Mouse (Mus musculus) kidney, adult 2 months (tissue): ENCODE data around the gene Brs3. TPM values are rescaled to one million over a fixed set of nuclear protein-coding genes. Genes with fewer than 3 reads are reported as not detected.
A peak's percentile ranks its signal among the peaks of the same experiment; 100 is the strongest.

Experiments
- DNase-seq: peaks from one replicate; pipeline ENCODE4 v3.0.0; 2021
- H3K27ac ChIP-seq: fragments of 200-500 bp; 2 replicates; pipeline ENCODE4 v1.5.1; 2012; ENCODE audit warnings: low read depth, low read length, control low read depth, inconsistent platforms; ENCODE audit not compliant: insufficient read depth
- H3K27me3 ChIP-seq: fragments of 200-500 bp; replicated peaks from 2 replicates; pipeline ENCODE4 v1.6.1; 2012; ENCODE audit warnings: mild to moderate bottlenecking, moderate library complexity, low read length, inconsistent platforms; ENCODE audit not compliant: control insufficient read depth, insufficient read depth
- H3K36me3 ChIP-seq: fragments of 200-500 bp; 2 replicates; pipeline ENCODE4 v1.6.1; 2012; ENCODE audit warnings: mild to moderate bottlenecking, moderate library complexity, low read length, inconsistent platforms; ENCODE audit not compliant: control insufficient read depth, insufficient read depth
- H3K4me1 ChIP-seq: fragments of 200-500 bp; 2 replicates; pipeline ENCODE4 v1.6.1; 2011; ENCODE audit warnings: low read length; ENCODE audit not compliant: control insufficient read depth, insufficient read depth
- H3K4me3 ChIP-seq: fragments of 200-500 bp; 2 replicates; pipeline ENCODE4 v1.5.1; 2011; ENCODE audit warnings: mild to moderate bottlenecking, low read depth, low read length, control low read depth; ENCODE audit not compliant: insufficient read depth
- CTCF ChIP-seq: fragments of 200-500 bp; conservative IDR thresholded peaks from 2 replicates; pipeline ENCODE4 v1.5.1; 2011; ENCODE audit warnings: low read depth, mild to moderate bottlenecking, control low read depth, low read length, moderate library complexity, mixed read lengths; ENCODE audit not compliant: insufficient read depth, insufficient read length
- POLR2A ChIP-seq: fragments of 200-500 bp; IDR thresholded peaks from one replicate; pipeline ENCODE4 v1.6.1; 2011; ENCODE audit warnings: low read depth, low read length, control low read depth
- WGBS: fragments of 180-500 bp; shearing (Covaris S2); methylation state at CpG from one replicate; pipeline ENCODE4 v1.1.7; 2018; 5-methylcytosine and 5-hydroxymethylcytosine counted together
- polyA plus RNA-seq: library from polyadenylated mRNA; depleted of rRNA; stranded (reverse); fragments of >200 nt; gene quantifications from 2 replicates; pipeline ENCODE4 v1.2.3, GENCODE M21; 2012; rRNA removed

The Brs3 gene
- polyA plus RNA-seq, result not detected in 2 replicates

DNA sequence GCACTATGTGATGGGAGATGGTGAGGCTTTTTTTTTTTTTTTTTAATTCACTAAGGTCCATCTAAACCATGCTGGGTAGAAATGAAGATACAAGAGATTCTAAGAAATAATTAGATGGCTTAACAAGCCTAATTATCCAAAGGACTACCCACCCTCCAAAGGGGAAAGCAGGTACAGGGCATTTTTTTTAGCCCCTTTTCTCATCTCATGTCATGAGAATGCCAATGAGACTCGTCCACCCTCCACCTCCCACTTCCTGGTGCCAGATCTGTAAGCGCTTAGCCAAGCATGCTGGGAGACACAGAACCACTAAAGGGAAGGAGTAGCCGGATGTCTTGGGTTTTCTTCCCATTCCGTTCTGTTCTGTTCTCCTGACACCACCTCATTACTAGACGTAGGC, at the start of gene Brs3:
Gene Brs3 (plus strand): TSS at position 301 of the 400 bp plus-strand sequence.
- Histone ChIP-seq H3K36me3 (no peaks in the 10 kb centered on the region), H3K27me3 (no peaks in the 10 kb centered on the region), H3K27ac (no peak within 1 kb of the TSS), H3K4me1 (no peaks in the 10 kb centered on the region), H3K4me3 (no peak within 1 kb of the TSS)
- WGBS, result 59% methylated on average over 5 of the region's 5 CpGs
- TF ChIP-seq POLR2A, result no peak
- no peak for TF ChIP-seq CTCF
- DNase-seq, result no peak

DNA sequence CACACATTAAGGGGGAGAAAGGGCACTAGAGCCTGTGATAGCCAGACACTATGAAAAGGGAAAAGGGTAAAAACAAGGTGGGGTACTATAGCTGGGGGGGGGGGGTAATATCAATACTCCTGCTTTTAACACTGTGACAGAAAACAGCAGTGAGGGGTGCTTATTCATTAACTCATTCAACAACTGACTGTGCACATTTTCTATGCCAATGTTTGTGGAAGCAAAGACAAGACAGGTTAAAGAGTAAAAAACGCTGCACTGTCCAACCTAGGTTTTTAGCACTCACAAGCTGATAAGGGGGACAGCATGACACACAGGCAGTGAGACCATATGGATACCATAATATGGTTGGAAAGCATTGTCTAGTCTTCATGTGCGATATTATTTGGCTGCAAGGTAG, 30.0 kb upstream of the Brs3 start:
- H3K27ac ChIP-seq, result no peak overlapping the region
- TF ChIP-seq POLR2A, result no peak
- TF ChIP-seq CTCF, result no peak
- no peaks in the 10 kb centered on the region for H3K27me3 ChIP-seq
- no peaks in the 10 kb centered on the region for H3K4me1 ChIP-seq
- DNase-seq, result peak; percentile 55
- H3K36me3 ChIP-seq, result no peaks in the 10 kb centered on the region
- 65% methylated on average over 2 of the region's 2 CpGs for WGBS
- no peak overlapping the region for H3K4me3 ChIP-seq

DNA sequence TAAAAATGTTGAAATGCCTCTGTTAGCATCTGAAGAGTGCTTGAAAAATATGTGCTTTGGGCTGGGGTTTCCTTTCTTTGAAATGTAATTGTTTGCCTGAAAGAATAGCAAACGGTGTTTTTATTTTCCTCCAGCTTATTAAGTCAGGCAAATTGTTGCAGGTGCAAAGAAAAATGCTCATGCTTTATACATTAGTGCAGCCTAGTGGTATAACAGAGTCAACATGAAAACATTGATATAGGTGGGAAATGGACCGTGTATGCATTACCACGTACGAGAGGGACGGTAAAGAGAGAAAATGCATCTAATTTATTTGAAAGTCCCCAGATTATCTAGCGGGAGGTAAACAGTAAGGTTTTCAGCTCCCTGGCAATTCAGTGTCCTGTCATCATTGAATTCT, 995 bp downstream of the Brs3 start:
- Histone ChIP-seq H3K27ac (no peak overlapping the region), H3K4me3 (no peak overlapping the region), H3K27me3 (no peaks in the 10 kb centered on the region), H3K4me1 (no peaks in the 10 kb centered on the region), H3K36me3 (no peaks in the 10 kb centered on the region)
- 55% methylated on average over 6 of the region's 6 CpGs for WGBS
- TF ChIP-seq CTCF (no peak), POLR2A (no peak)
- no peak for DNase-seq

DNA sequence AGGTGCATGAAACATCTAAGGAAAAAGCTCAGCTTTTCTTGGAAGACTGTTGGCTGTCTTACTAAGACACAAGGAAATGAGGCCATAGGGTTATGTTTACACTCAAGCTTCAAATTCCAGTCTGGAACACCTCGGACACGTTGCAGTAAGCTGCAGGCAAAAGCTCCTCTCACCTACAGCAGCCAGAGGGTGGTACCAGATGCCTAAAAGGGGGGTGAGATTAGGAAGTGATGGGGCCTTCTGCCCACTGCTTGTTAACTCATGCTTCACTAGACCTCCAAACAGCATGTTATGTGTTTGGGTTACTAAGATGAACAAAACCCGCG, 9.9 kb downstream of the Brs3 start:
- Histone ChIP-seq H3K36me3 (no peaks in the 10 kb centered on the region), H3K4me3 (peak overlapping the region; percentile 97), H3K4me1 (no peaks in the 10 kb centered on the region), H3K27ac (peak overlapping the region; percentile 98), H3K27me3 (no peaks in the 10 kb centered on the region)
- no peak for DNase-seq
- TF ChIP-seq CTCF (no peak), POLR2A (no peak)
- WGBS, result 1% methylated on average over 4 of the region's 4 CpGs

DNA sequence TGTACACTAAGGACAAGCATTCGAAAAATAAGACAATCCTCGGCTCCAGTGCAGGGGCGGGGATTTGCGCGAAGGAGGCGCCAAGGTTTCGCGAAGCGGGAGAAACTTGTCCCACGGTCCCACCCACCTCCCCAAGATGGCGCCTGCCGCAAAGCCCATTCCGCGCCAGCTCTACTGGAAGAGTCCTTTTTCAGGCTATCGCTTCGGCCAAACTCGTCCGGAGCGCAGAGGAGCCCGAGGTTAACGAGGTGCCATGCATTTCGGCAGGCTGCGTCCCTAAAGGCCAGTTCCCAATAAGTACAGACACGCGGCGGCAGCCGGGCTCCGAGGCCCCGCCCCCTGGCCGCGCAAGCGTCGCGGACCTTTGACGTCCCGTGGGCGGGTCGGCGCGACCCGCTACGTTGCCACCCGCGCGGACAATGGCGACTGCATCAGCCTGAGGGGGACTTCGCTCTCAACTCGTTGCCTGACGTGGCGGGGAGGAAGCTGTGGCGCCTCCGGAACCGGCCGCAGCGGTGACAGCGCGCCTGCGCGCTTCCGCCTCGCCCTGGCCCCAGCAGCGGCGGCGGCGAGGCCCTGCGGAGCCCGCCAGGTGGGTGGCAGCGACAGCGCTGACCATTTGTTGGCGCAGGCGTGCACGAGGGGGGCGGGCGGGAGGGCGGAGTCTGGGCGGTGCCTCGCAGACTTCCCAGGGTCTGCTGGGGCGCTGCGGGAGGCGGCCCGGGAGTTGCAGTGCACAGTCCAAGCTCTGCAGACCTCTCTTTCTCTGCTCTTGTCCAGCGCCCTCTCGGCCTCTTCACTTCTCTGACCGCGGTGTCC, 10.5 kb downstream of the Brs3 start, which contains the start of gene Htatsf1:
Gene Htatsf1 (plus strand): TSS at position 410 of the 819 bp plus-strand sequence.
- TF ChIP-seq POLR2A (no peak), CTCF (no peak)
- no peaks in the 10 kb centered on the region for H3K4me1 ChIP-seq
- no peaks in the 10 kb centered on the region for H3K27me3 ChIP-seq
- peak; percentile 85 for DNase-seq
- H3K4me3 ChIP-seq, result peak within 1 kb of the TSS; percentile 97
- H3K27ac ChIP-seq, result peak within 1 kb of the TSS; percentile 98
- WGBS, result under 1% methylated on average over 79 of the region's 85 CpGs
- H3K36me3 ChIP-seq, result no peaks in the 10 kb centered on the region

DNA sequence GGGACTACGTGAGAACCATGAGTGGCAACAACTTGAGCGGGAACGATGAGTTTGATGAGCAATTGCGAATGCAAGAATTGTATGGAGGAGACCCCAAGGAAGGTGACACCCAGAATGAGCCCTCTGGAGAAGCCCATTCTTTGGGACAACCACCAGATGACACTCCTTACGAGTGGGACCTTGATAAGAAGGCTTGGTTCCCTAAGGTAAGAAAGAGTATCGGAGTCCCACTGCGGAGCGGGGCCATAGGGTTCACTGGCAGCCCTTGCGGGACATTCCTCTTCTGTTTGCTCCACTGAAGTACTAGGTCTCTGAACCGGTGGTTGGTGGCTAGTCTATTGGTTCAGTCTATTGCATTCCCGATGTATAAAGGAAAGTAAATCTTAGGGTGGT, 11.1 kb downstream of the Brs3 start:
- TF ChIP-seq POLR2A (no peak), CTCF (no peak)
- Histone ChIP-seq H3K4me3 (peak overlapping the region; percentile 77), H3K27ac (peak overlapping the region; percentile 9; the same call in 1 of the 2 replicates), H3K36me3 (no peaks in the 10 kb centered on the region), H3K27me3 (no peaks in the 10 kb centered on the region), H3K4me1 (no peaks in the 10 kb centered on the region)
- 3% methylated on average over 11 of the region's 11 CpGs for WGBS
- no peak for DNase-seq

DNA sequence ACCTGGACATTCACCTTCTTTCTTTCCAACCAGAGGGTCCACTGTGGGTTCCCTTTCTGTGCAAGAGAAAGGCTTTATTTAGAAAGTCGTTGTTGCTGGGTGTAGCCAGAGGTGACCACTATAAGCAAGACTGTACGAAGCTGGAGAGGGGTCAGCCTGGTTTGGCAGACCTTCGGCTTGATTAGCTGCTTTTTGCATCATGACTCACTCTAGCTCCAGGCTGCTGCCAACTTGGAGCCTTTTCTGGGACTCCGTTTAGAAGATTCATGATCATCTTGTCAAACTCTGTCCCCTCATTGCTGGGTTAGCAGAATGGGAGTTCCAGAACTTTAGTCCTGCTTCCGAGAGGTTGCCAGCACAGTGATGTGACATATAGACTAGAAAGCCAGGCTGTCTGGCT, 38.6 kb downstream of the Brs3 start:
- Histone ChIP-seq H3K27ac (no peak overlapping the region), H3K36me3 (no peaks in the 10 kb centered on the region), H3K4me3 (no peak overlapping the region), H3K27me3 (no peaks in the 10 kb centered on the region), H3K4me1 (no peaks in the 10 kb centered on the region)
- DNase-seq, result no peak
- WGBS, result 59% methylated on average over 5 of the region's 5 CpGs
- TF ChIP-seq CTCF, result no peak
- no peak for TF ChIP-seq POLR2A

DNA sequence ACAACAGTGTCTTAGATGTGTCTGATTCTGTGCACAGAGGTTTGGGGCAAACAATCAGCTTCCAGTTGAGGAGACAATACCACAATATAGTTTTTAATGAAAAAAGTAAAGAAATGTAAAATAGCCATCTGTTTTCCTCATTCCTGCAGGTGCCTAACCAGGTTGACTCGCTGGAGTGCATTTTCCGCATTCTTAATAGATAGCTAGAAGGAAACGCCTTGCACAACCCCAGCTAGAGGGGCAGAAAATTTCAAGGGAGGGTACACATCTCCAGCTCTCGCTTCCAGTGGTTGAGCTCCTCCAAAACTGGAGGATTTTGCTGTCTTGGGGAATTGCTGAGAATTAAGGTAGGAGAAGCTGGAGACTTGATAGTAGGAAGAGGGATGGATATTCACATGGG, 44.9 kb downstream of the Brs3 start, which contains the start of gene Vgll1:
Gene Vgll1 (plus strand): TSS at position 301 of the 400 bp plus-strand sequence.
- WGBS, result 81% methylated on average over 4 of the region's 4 CpGs
- Histone ChIP-seq H3K27ac (no peak within 1 kb of the TSS), H3K4me1 (no peaks in the 10 kb centered on the region), H3K4me3 (no peak within 1 kb of the TSS), H3K27me3 (no peaks in the 10 kb centered on the region), H3K36me3 (no peaks in the 10 kb centered on the region)
- TF ChIP-seq CTCF, result no peak
- no peak for TF ChIP-seq POLR2A
- DNase-seq, result no peak

Other genes with a start within 250 kb of the Brs3 start
- 0.02 and 0.10 TPM in 2 replicates for gene Map7d3, start 220.7 kb upstream of the Brs3 start, polyA plus RNA-seq
- 2.5 and 5.0 TPM in 2 replicates for gene Adgrg4, start 172.9 kb upstream of the Brs3 start, polyA plus RNA-seq
- gene Htatsf1, start 10.5 kb downstream of the Brs3 start, polyA plus RNA-seq, result 12.5 and 14.7 TPM in 2 replicates
- gene Vgll1, start 45.0 kb downstream of the Brs3 start, polyA plus RNA-seq, result not detected in 2 replicates
- 0.12 and 0.28 TPM in 2 replicates for gene Cd40lg, start 169.1 kb downstream of the Brs3 start, polyA plus RNA-seq